Mouse (Mus musculus): ENCODE data around the gene Rgl3.
A peak's percentile ranks its signal among the peaks of the same experiment; 100 is the strongest.

The Rgl3 gene

DNA sequence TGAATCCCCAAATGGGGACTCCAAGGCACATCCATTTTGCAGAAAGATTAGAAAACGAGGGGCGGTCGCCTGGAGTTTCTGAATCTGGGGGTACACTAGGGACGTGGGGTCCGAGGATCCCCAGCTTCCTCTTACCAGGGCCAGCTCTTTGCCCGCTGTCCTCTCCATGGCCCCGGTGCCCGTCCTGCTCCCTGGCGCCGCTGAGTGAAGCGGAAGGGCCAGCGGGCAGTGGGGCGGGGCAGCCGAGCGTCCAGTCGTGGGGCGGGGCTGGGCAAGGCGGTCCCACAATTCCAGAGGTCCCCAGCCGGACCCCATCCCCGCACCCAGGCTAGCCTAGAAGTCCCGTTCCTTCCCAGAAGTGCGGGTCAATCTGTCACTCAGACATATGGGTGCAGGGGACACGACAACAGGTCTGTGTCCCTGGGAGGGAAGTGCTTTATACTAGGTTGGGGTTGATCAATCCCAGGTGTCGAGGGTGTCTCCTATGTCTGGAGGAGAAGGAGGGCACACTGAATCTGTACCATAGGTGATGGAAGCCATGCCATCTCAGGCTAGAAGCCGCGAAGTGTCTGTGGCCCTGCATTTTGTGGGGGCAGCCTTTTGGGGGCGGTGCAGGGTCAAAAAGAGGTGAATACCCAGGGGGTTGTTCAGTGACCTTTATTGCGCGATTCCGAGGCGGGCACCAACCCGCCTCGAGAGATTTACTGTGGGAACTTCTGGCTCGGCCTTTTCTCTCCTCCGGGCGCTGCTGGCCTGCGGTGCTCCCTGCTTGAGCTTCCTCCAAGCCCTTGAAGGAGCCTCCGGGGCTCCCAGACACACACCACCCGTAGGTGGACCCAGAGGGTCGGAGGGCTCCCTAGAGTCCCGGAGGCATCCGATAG is at the start of gene Rgl3:
Rgl3 (minus strand) TSS at position 217 of the 881 bp plus-strand sequence.
- no peak for DNase-seq (ENCODE audit: low spot score in 2 of 2)

DNA sequence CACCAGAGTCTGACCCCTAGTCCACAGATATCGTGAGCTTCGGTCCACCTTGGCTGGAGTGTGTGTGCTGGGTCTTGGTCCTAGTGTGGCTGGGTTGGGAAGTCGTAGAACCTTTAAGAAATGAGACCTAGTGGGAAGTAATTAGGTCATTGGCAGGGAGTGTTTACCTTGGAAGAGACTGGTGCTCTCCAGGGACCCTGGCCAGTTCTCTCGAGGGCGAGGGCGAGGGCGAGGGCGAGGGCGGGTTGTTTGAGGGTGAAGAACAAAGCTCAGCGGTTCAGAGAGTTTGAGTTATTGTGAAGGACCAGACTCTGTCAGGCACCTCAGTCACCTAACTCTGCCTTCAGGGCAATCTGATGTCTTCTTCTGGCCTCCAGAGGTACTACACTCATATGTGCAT is 48.6 kb upstream of the Rgl3 start:
- DNase-seq (ENCODE audit: low spot score in 2 of 2), result no peak

DNA sequence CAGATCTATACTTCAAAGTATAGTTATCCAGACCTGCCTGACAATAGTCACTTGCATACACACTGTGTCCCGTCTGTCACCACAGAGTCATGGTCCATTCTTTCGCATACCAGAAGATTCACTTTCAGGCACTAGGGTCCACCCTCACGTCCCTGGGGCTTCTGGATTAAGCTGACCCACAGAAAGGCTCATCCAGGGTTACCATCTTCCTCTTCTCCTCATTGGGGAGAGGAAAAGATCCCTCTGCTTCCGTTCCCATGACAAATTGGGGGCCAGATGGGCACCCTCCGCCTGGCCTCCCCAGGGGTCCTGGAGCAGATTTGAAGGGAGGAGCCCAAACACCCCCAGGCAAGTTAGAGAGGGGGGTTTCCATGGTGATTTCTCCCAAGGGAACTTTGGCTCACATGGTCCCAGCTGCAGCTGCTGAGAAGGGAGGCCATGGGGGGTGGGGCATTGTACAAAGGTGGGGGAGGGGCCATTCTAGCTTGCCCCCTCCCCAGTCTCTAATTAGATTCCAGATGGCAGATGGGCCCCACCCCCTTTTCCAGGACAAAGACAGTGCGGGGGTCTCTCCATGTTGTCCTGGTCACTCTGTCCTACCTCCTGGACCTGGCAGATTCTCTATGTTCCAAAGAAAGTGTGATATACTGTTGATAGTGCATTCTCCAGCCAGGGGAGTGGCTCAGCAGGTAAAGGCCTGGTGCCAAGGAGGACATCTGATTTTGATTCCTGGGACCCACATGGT is 46.2 kb upstream of the Rgl3 start:
- DNase-seq (ENCODE audit: low spot score in 2 of 2), result no peak

DNA sequence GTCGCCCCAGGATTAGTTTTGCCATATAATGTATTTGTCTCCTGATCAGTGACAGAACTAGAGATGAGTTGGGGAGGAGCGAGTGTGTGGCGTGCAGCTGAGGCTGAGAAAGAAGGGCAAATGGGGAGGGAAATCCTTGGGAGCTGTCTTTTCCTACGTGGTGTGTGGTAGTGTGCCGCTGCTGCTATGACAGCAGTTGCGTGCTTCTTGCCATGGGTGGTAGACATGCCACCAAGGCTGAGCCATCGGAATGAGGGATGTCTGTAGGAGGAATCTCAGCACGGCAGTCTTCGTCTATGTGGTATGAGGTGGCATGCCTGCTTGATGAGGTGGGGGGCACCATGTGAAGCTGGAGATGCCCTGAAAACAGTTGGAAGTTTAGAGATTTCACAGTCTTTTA is 41.1 kb upstream of the Rgl3 start:
- DNase-seq (ENCODE audit: low spot score in 2 of 2), result no peak

DNA sequence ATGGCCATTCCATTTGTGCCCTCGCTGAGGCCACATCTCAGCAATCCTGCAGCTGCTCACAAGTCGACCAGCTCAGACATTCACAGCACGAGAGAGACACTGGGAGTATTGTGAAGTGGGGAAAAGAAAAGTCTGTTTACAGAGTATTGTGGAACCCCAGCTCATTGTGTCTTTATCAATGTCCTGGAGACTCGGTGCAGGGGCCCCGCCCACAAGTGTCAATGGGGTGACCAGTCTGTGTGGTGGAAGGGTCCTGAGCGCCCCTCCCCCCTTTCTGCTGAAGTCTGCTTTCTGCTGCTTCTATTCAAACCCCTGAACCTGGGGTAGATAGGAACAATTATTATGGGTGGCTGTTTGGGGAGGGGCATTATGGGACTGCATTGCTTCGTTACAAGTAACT is 39.2 kb upstream of the Rgl3 start:
- no peak for DNase-seq (ENCODE audit: low spot score in 2 of 2)

DNA sequence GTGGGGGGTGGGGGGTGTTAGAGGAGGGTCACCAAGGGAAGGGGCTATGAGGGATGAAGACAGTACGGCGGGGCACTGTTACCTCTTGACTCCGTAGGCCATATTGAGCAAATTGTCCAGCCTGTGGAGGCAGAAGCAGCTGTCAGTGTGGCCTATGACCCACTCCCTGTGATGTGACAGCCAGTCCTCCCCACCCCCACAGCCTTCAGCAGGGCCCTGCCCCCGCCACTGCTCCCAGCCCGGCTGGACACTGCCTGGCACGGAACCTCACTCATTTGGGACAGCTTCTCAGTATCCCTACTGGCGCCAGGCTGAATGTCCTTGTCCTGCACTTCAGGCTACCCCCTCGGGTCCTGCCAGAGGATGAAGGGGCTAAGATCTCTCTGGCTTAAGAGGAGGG is 35.3 kb upstream of the Rgl3 start:
- no peak for DNase-seq (ENCODE audit: low spot score in 2 of 2)

DNA sequence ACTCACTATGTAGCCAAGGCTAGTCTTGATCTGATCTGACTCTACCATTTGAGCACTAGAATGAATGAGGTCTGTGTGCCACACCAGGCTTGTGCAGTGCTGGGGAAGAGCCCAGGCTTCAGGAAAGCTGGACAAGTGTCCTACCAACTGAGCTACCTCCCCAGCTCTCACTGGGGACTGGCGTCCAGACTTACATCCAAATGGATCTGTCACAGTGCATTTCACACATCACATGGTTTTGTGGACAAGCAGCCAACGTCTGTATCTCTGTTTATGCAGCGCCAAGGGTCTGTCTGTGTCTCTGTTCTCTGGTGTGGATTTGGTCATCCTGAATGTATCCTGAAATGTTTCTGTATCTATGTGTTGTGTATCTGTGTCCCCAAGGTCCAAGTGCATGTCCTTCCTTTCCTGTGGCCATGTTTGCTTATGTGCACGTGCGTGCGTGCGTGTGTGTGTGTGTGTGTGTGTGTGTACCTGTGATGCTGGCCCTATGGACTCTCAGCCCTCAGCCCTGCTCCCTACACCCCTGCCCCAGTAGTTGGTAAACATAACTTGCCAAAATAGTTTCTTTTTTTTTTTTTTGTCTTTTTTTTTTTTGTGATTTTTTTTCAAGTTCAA is 28.1 kb upstream of the Rgl3 start:
- no peak for DNase-seq (ENCODE audit: low spot score in 2 of 2)

DNA sequence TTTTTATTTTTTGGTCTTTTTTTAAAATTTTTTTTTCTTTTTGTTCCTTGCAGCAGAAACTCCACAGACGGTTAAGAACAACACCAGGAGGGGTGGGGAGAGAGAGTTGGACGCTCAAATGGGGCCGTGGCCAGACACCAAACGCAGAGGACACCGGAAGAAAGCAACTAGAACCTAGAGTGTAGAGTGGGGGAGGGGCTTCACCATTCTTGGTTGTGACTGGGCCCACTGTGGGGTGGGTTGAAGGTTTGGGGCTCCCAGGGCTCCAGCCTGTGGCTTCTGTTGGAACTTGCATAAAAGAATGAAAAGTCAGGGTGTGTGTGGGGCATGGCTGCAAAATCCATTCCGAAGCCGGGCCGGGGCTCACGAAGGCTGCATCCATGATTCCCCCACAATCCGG is 27.0 kb upstream of the Rgl3 start:
- DNase-seq (ENCODE audit: low spot score in 2 of 2), result peak in 1 of 2 experiments; percentile 29

DNA sequence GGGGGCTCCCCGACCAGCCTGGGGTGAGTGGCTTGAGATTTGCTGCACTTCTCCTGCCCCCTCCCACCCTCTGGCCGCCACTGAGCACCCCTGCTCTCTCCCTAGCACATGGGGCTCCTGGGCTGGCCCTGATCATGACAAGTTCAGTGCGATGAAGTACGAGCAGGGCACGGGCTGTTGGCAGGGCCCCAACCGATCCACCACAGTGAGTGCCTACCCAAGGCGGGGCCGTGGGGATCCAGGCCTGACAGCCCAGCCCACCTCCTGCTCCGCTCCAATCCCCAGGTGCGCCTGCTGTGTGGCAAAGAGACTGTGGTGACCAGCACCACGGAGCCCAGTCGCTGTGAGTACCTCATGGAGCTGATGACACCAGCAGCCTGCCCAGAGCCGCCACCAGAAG is 23.5 kb upstream of the Rgl3 start:
- DNase-seq (ENCODE audit: low spot score in 2 of 2), result no peak

DNA sequence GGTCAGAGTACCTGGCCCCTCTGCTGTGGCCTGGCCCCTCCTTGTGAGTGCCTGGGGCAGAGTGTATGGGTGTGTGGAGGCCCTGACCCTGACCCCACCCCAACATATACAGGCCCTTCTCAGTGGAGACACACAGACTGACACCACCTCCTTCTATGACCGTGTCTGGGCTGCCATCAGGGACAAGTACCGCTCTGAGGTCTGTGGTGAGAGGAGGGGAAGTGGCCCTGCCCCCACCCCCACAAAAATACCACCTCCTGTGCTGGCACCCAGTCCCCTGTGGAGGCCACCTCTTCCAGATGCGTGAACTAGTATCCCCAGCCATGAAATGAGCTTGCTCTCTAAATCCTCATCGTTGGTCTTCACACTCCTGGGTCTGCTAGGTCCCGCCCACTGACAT is 21.8 kb upstream of the Rgl3 start:
- no peak for DNase-seq (ENCODE audit: low spot score in 2 of 2)

DNA sequence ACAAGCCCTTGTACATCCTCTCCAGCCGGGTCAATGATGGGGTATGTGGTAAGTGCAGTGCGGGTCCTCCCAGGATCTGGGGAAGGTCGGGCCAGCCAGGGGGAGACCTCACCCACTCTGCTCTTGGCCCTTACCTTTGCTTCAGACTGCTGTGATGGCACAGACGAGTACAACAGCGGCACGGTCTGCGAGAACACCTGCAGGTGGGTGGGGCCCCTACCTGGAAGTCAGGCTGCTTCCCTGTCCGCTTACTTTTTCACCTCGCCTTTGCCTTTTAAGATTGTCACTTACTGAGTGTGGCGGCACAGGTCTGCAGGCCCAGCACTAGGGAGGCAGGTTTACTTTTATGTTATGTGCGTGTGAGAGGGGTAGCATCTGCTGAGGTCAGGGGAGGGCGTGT is 15.3 kb upstream of the Rgl3 start:
- no peak for DNase-seq (ENCODE audit: low spot score in 2 of 2)

DNA sequence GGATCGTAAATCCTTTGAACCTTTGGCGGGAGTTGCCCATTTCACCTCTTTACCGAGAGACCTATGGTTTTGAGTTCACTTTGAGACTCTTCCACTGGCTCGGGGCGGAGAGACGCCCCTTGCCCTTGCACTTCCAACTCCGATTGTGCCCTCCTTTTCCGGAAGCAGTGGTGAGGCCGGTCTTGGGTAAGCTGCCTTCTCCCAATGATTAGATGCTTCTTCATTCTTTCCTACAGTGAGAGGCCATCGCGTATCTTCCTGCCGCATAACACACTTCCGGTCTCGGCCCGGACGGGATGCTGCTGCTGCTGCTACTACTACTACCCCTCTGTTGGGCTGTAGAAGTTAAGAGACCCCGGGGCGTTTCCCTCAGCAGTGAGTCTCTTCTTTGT is 13.9 kb upstream of the Rgl3 start:
- DNase-seq (ENCODE audit: low spot score in 2 of 2), result peak in 1 of 2 experiments; percentile 47

DNA sequence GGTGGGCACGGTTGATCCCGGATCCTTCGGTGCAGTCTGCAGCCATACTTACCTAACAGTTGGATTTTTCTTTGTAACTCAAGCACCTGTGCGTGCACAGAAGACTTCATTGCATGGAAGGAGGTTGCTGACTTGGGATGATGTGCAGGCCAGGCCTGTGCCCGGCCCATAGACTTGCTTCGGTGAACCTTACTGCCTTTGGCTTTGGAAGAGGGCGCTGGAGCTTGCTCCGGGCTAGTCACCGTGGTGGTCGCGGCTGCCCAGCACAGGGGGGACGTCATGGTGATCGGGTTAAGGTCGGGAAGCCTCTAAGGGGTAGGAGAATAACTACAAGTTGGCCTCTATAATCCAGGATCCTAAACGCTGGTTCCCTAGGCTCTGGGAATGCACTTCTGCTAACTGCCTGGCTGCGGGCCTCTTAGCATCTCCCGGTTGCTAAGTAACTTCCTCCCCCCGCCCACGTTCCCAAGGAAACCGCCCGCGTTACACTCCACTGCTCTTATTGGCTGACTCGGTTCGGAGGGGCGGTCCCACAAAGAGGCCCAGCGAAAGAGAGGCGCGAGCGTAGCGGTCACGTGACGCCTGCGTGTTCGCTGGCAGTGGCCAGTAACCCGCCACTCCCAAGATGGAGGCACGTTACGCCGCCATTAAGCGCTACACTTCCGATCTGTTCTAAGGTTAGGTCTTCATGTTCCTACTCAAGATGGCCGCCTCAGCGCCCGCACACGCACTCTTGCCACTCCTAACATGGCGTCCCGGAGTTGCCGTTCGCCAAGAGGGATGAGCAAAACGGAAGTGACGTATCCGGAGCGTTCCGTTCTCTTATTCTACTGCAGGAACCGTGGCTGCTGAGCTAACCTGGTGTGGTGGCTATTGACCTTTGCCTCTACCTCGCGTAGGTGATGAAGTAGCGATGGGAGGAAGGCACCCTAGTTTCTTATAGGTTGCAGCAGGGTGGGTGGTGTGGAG is 13.2 kb upstream of the Rgl3 start, which contains the start of the genes Ccdc151 and Prkcsh:
Ccdc151 (minus strand) TSS at position 441 of the 969 bp plus-strand sequence.
Prkcsh (plus strand) TSS at position 613 of the 969 bp plus-strand sequence.
- DNase-seq (ENCODE audit: low spot score in 2 of 2), result peak; percentile 98 to 99

DNA sequence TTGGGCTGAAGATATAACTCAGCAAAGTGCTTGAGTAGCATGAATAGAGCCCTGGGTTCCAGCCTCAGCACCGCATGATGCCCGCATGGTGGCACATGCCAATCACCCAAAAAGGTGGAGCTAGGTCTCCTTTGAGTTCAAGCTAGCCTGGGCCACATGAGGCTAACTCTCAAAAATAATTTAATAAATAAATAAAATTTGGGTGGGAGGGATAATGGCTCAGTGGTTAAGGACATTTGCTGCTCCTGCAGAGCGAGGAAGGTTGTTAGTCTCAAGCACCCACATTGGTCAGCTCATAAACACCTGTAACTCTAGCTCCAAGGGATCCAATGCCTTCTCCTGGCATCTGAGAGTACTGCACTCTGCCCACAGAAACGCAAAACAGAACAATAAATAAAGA is 12.4 kb upstream of the Rgl3 start:
- no peak for DNase-seq (ENCODE audit: low spot score in 2 of 2)

DNA sequence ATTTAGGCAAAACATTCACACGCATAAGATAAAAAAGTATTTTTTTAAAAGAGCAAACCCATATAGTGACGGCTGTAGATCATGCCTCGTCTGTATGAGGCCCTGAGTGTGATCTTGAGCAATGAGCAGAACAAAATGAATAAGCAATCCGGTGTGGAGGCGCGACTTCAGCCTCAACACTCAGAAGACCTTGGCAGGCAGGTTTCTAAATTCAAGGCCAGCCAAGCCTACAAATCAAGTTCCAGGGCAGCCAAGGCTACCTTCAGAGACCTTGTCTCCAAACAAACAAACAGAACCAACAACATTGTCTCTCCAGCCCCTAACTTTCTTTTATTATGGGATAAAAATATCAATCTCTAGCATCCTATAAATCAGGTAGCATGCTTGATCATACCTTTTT is 11.1 kb upstream of the Rgl3 start:
- DNase-seq (ENCODE audit: low spot score in 2 of 2), result no peak

DNA sequence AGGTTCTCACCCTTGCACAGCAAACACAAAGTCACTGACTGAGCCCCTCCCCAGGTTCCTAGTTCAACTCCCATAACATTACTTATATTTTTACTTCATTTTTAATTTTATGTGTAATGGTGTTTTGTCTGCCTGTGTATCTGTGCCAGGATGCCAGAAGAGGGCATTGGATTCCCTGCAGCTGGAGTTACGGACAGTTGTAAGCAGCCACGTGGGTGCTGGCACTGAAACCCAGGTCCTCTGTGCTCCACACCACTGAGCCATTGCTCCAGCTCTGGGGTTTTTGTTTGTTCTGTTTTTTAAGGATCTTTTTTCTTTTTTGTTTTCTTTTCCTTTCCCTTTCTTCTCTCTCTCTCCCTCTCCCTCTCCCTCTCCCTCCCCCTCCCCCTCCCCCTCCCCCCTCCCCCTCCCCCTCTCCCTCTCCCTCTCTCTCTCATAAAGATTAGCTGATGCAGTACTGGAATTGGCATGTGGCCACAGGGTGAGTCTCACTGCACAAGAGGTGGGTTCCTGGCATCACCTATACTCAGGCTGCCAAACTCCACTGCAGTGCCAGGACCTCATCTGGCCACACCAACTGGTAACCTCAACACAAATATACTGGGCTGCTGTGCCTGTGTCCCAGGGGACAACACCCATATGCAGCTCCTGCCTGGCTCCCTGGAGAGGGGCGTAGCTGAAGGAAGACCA is 7.1 kb upstream of the Rgl3 start:
- no peak for DNase-seq (ENCODE audit: low spot score in 2 of 2)

DNA sequence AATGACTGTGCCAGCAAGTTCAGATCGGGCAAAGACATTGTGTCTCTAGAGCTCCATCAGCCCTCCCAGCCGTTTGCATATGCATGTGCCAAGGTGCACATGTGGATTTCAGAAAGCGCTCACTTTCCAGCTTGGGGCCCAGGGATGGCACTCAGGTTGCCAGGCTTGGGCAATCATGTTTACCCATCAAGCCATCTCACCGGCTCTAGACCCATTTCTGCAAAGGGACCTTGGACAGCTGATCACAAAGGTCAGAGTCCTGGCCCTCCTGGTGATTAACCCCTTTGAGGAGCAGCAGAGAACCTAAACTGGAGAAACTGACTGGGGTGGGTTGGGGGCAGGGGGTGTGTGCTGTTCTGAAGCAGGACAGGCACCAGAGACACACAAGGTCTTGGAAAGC is 3.0 kb upstream of the Rgl3 start:
- no peak for DNase-seq (ENCODE audit: low spot score in 2 of 2)

DNA sequence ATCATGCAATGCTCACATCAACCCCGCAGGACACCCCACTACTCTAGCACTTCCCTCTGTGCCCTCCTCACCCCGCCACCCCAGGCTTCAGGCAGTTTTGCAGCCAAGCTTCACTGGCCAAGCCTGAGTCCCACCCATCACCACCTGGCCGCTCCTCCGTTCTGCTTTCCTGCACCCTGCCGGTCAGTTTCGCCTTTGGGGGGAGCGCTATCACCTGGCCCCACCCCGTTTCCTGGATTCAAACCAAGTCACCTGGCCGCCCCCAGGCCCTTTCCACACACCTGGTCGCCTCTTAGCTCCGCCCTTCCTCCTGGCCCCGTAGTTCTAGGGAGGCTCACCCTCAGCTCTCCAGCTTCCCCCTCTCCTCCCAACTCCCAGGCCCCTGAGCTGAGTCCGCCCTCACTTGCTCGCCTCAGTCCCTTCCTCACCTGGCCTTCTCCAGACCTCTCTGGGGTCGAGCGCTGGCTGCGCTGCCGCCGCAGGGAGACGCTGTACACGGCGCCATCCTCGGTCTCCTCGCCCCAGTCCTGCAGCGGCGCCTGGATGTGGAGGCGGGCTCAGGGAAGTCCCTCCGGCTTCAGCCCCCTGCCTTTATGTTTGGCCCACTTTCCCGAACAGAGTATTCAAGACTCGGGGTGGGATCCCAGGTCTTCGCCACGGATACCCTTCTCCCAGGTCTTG is 685 bp downstream of the Rgl3 start:
- no peak for DNase-seq (ENCODE audit: low spot score in 2 of 2)

DNA sequence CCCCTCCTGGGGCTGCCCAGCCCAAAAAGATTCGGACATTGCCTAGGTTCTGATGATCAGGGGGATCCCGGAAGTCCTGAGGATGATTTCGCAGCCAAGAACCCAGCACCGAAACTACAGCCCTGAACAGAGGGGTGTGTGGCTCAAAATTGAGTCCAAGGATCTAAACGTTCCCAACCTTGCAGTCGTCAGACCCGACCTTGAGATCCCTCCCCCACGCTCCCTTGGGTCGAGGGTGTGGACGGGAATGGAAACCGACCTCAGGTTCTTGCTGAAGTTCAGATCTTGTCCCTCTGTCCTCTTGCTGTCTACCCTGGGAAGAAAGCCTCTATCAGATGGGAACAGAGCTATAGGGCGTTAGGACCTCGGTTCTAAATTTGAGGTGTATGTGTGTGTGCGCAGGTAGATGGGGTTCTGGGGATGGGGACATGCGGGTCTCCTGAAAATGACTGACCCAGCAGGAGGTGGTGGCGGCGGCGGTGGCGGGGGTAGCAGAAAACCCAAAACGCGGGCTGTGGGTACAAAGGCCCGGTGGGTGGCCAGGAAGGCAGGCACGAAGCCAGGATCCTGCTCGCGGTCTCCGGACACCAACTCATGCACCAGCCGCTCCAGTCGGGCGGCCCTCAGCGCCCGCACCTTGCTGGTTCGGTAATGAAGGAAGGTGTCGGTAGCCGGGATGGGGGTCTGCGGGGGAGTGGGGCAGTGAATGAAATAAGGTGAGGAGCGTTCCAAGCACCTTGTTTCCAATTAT is 1.5 kb downstream of the Rgl3 start:
- DNase-seq (ENCODE audit: low spot score in 2 of 2), result no peak

All from thymus, postnatal 10 days (tissue).